Mouse (Mus musculus) midbrain, embryonic 16.5 days (tissue): ENCODE results near the gene Ctnnbip1. TPM values are rescaled to one million over a fixed set of nuclear protein-coding genes. Genes with fewer than 3 reads are reported as not detected.
A peak's percentile ranks its signal among the peaks of the same experiment; 100 is the strongest.
"Not testable (repeated sequence)": the region's sequence is repeated elsewhere in the genome, so short reads cannot be mapped to it uniquely, and the experiment has no call there.

Experiments used
- ATAC-seq: fragments of 200-750 bp; cut with Nextera tagmentation; 2 replicates; pipeline ENCODE4 v1.8.0; 2017; ENCODE audit warnings: moderate TSS enrichment
- H3K27ac ChIP-seq: fragments of 300-500 bp; sonication (generic); 2 replicates; pipeline ENCODE4 v1.5.1; 2014; ENCODE audit warnings: mild to moderate bottlenecking, low read length, mixed read lengths
- H3K27me3 ChIP-seq: fragments of 300-500 bp; sonication (generic); 2 replicates; pipeline ENCODE4 v1.6.1; 2014; ENCODE audit warnings: low read depth, low read length, mixed read lengths; ENCODE audit not compliant: control insufficient read depth, insufficient read depth
- H3K36me3 ChIP-seq: fragments of 300-500 bp; sonication (generic); 2 replicates; pipeline ENCODE4 v1.6.1; 2014; ENCODE audit warnings: mild to moderate bottlenecking, low read length, moderate library complexity, mixed read lengths; ENCODE audit not compliant: control insufficient read depth, insufficient read depth
- H3K4me1 ChIP-seq: fragments of 300-500 bp; sonication (generic); 2 replicates; pipeline ENCODE4 v1.6.1; 2014; ENCODE audit warnings: mild to moderate bottlenecking, low read length, mixed read lengths; ENCODE audit not compliant: control insufficient read depth, insufficient read depth
- H3K4me2 ChIP-seq: fragments of 300-500 bp; sonication (generic); 2 replicates; pipeline ENCODE4 v1.6.1; 2014; ENCODE audit warnings: mild to moderate bottlenecking, low read length, mixed read lengths
- H3K4me3 ChIP-seq: fragments of 300-500 bp; sonication (generic); 2 replicates; pipeline ENCODE4 v1.5.1; 2014; ENCODE audit warnings: low read depth, mild to moderate bottlenecking, low read length, moderate library complexity, mixed read lengths
- H3K9ac ChIP-seq: fragments of 300-500 bp; sonication (generic); 2 replicates; pipeline ENCODE4 v1.6.1; 2014; ENCODE audit warnings: low read depth, low read length, mixed read lengths
- H3K9me3 ChIP-seq: fragments of 300-500 bp; sonication (generic); replicated peaks from 2 replicates; pipeline ENCODE4 v1.6.1; 2014; ENCODE audit warnings: mild to moderate bottlenecking, low read length, mixed read lengths; ENCODE audit not compliant: control insufficient read depth, poor library complexity, severe bottlenecking
- WGBS: fragments of 180-500 bp; shearing (Covaris S2); extraction: QIAGEN DNeasy Blood & Tissue Kit; methylation state at CpG from one replicate; pipeline ENCODE4 v1.1.7; 2014; 5-methylcytosine and 5-hydroxymethylcytosine counted together
- microRNA-seq: library from miRNA; unstranded; fragments of <30 nt; microRNA quantifications from one replicate; pipeline ENCODE4, GENCODE M21; 2017
- polyA plus RNA-seq: library from polyadenylated mRNA; unstranded; fragments of >200 nt; fragmentation: Nextera tagmentation; extraction: Ambion mirVana; gene quantifications from 2 replicates; pipeline ENCODE4 v1.2.1, GENCODE M21; 2015

The Ctnnbip1 gene
- polyA plus RNA-seq, 1 experiment from 2014 or later, result 111 TPM

DNA sequence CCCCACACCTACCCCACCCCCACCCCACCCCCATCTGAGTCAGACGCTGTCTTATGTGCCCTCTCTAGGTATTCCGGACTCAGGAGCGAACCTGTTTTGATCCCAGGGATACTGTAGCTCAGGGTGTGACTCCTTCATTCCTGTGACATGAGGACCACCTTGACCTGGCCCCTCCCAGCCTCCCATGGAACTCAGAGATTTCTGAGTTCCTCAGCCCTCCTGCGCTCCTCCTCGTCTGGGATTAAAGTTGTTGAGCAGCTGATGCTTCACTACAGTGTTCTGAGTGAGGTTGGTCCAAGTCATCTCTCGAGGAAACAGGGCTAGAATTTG is 90.2 kb downstream of the Ctnnbip1 start:
- Histone ChIP-seq H3K27ac (no peak overlapping the region), H3K4me2 (no peak overlapping the region), H3K9me3 (no peaks in the 10 kb centered on the region), H3K9ac (no peak overlapping the region), H3K4me3 (no peak overlapping the region), H3K27me3 (no peaks in the 10 kb centered on the region), H3K4me1 (peaks cover 25% of the 10 kb centered on the region), H3K36me3 (no peaks in the 10 kb centered on the region)
- 91% methylated on average over 6 of the region's 6 CpGs for WGBS
- no peak for ATAC-seq

DNA sequence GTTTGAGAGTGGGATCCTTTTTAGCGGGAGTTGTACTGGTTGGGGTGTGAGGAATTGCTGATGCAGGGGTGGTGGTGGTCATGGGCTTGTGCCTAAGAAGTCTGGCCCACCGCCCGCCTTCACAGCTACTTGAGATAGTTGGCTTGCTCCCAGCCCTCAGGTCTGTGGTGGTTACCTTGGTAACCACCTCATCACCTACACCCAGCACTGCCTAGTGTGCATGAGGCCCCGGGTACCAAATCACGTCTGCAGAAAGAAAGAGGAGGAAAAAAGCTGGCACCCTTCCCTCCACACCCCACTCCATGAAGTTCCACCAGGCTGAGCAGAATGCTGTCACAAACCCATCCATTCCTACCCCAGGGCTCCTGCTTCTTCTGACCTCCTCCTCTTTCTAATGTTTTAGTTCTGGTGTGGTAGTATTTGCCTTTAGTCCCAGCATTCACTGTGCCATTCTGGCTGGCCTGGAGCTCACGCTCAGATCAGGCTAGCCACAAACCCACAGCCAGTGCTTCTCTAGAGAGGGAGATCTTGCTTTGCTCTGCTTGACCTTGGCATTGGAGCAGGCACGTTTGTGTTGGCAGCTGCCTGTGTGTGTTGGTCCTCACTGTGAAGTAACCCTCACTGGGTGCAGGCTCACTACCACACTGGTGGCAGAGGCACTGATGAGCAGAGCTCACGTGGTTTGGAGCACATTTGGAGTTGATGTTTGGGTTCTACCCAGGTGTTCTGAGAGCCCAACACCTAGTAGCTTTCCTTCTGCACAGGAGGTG is 91.4 kb downstream of the Ctnnbip1 start:
- Histone ChIP-seq H3K9me3 (0 out of 2 replicates have a peak, but pooled peaks cover 2% of the 10 kb centered on the region), H3K4me2 (no peak overlapping the region), H3K27ac (no peak overlapping the region), H3K27me3 (no peaks in the 10 kb centered on the region), H3K9ac (no peak overlapping the region), H3K4me1 (peaks cover 25% of the 10 kb centered on the region), H3K36me3 (no peaks in the 10 kb centered on the region), H3K4me3 (no peak overlapping the region)
- WGBS, result 56% methylated on average over 8 of the region's 8 CpGs
- peak; percentile 38 for ATAC-seq

DNA sequence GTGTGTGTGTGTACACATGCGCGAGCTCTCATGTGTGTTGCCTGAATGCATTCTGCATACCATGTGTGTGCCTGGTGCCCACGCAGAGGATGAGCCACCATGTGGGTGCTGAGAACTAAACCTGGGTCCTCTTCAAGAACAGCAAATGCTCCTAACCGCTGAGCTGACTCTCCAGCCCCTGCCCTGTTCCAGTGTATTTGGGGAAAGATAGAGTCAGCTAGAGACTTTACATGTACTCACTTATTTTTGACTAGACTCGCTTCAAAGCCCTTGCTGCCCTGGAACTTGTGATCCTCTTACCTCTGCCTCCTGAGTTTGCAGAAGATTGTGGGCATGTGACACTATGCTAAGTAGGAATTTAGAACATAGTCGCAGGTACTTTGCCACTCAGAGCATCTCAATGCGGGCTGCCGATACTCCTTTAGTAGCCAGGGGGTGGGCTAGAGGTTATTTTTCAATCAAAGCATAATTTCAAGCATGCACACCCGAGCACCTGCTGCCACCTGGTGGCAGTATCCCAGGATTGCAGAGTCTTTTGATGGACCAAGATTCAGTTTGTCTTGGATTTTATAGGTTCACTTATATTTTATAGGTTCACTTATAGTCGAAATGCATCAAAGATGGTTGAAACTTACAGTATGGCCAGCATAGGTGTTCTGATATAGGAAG is 93.5 kb downstream of the Ctnnbip1 start:
- no peak overlapping the region for H3K4me2 ChIP-seq
- H3K27ac ChIP-seq, result no peak overlapping the region
- peaks cover 4% of the 10 kb centered on the region; the same call in 1 of the 2 replicates for H3K36me3 ChIP-seq
- H3K9me3 ChIP-seq, result peaks cover 2% of the 10 kb centered on the region; the same call in 1 of the 2 replicates
- H3K4me1 ChIP-seq, result peaks cover 17% of the 10 kb centered on the region
- H3K27me3 ChIP-seq, result no peaks in the 10 kb centered on the region
- no peak overlapping the region for H3K9ac ChIP-seq
- no peak for ATAC-seq
- H3K4me3 ChIP-seq, result no peak overlapping the region
- 50% methylated on average over 10 of the region's 10 CpGs for whole genome bisulfite sequencing

GRCm38 (mm10) chr4:149613497-149613896 is 95.5 kb downstream of the Ctnnbip1 start:
- H3K36me3 ChIP-seq, H3K27me3 ChIP-seq, H3K4me1 ChIP-seq, H3K9me3 ChIP-seq, H3K27ac ChIP-seq, H3K4me2 ChIP-seq, ATAC-seq, H3K9ac ChIP-seq, H3K4me3 ChIP-seq: not testable (repeated sequence)
- WGBS, result 65% methylated on average over 6 of the region's 6 CpGs

GRCm38 (mm10) chr4:149614869-149615268 is 96.8 kb downstream of the Ctnnbip1 start:
- no peak overlapping the region for H3K27ac ChIP-seq
- no peak overlapping the region for H3K4me2 ChIP-seq
- no peak for ATAC-seq
- H3K27me3 ChIP-seq, result no peaks in the 10 kb centered on the region
- H3K36me3 ChIP-seq, result peaks cover 4% of the 10 kb centered on the region; the same call in 1 of the 2 replicates
- WGBS, result 98% methylated on average over 3 of the region's 3 CpGs
- H3K4me1 ChIP-seq, result no peaks in the 10 kb centered on the region
- no peak overlapping the region for H3K4me3 ChIP-seq
- peaks cover 2% of the 10 kb centered on the region; the same call in 1 of the 2 replicates for H3K9me3 ChIP-seq
- H3K9ac ChIP-seq, result no peak overlapping the region

Small RNA genes lying within 50 kb of the gene (microRNA-seq; reads per million reads assigned to microRNA genes)
- gene Mir5616, result 2.1 reads per million, percentile 6 among the genes with 10 or more reads in this experiment

Other genes starting within 250 kb of the Ctnnbip1 start
- 118 and 142 TPM in 2 replicates for gene Kif1b, start 210.5 kb upstream of the Ctnnbip1 start, polyA plus RNA-seq
- 54.1 and 57.9 TPM in 2 replicates for gene Ube4b, start 91.5 kb upstream of the Ctnnbip1 start, polyA plus RNA-seq
- 0.43 TPM in 1 of 2 replicates, not detected in the other for gene Rbp7, start 63.3 kb upstream of the Ctnnbip1 start, polyA plus RNA-seq
- gene Tmem274, start 40.9 kb upstream of the Ctnnbip1 start, polyA plus RNA-seq, result not detected in 2 replicates
- 5.9 and 8.1 TPM in 2 replicates for gene Nmnat1, start 33.0 kb upstream of the Ctnnbip1 start, polyA plus RNA-seq
- gene Lzic, start 33.0 kb upstream of the Ctnnbip1 start, polyA plus RNA-seq, result 39.8 and 43.1 TPM in 2 replicates
- 80.2 and 99.8 TPM in 2 replicates for gene Clstn1, start 68.2 kb downstream of the Ctnnbip1 start, polyA plus RNA-seq
- 13.9 and 15.7 TPM in 2 replicates for gene Pik3cd, start 184.3 kb downstream of the Ctnnbip1 start, polyA plus RNA-seq
- gene Tmem201, start 219.8 kb downstream of the Ctnnbip1 start, polyA plus RNA-seq, result 46.3 and 47.8 TPM in 2 replicates